Mouse (Mus musculus): ENCODE data around the gene 2310061I04Rik.

DNA sequence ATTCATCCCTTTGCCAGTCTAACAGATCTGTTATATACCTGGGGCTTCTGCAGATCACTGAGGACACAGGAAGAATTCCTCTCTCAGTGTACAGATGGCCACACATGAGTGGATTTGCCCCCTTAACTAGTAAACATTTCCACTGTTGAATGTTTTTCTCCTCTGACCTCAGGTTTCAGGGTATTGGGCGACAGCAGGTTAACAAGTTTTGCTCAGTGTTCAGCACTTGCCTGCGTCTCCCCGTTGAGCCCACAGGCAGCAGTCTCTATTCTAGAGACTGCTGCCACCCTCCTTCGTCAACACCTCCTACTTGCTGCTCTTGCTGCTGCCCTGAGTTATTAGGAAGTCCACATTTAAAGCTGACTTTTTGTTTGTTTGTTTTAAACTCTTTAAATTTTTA lies 24.5 kb upstream of the 2310061I04Rik start:
- TF ChIP-seq CTCF (IDR thresholded peaks at IDR 0.05) (no peak), POLR2A (IDR thresholded peaks at IDR 0.05; ENCODE audit: insufficient read depth, low read depth, low read length) (no peak), EP300 (IDR thresholded peaks at IDR 0.05; ENCODE audit: insufficient read depth, low read depth, low read length) (no peak)

Measured in heart, adult 2 months (tissue).